Mouse (Mus musculus) CH12.LX (cell line): ENCODE results near the gene Uqcr11.

Experiments used
- CHD2 ChIP-seq: IDR thresholded peaks from 2 replicates; pipeline ENCODE4 v1.6.1; 2011; ENCODE audit warnings: low read length, improper control_type of control experiment
- CTCF ChIP-seq, 2 experiments: IDR thresholded peaks in 1 of 2; conservative IDR thresholded peaks in 1 of 2; 2 replicates each; pipeline ENCODE4 v1.5.1; 2011 to 2012; ENCODE audit warnings: low read depth in 2 of 2, low read length in 2 of 2, improper control_type of control experiment in 1 of 2, inconsistent platforms in 1 of 2, mild to moderate bottlenecking in 1 of 2, moderate library complexity in 1 of 2
- ELF1 ChIP-seq: IDR thresholded peaks from 2 replicates; pipeline ENCODE4 v1.6.1; 2014; ENCODE audit warnings: low read depth, mild to moderate bottlenecking, inconsistent platforms, low read length, improper control_type of control experiment
- EP300 ChIP-seq: IDR thresholded peaks from 2 replicates; pipeline ENCODE4 v1.6.1; 2011; ENCODE audit warnings: low read length, improper control_type of control experiment
- KAT2A ChIP-seq: IDR thresholded peaks from 2 replicates; pipeline ENCODE4 v1.6.1; 2012; ENCODE audit warnings: low read length, improper control_type of control experiment, inconsistent platforms; ENCODE audit not compliant: insufficient replicate concordance
- MAFK ChIP-seq: IDR thresholded peaks from 2 replicates; pipeline ENCODE4 v1.6.1; 2011; ENCODE audit warnings: low read length, improper control_type of control experiment; ENCODE audit not compliant: insufficient replicate concordance
- MAX ChIP-seq: IDR thresholded peaks from 2 replicates; pipeline ENCODE4 v1.6.1; 2011; ENCODE audit warnings: low read length, improper control_type of control experiment
- POLR2A ChIP-seq: IDR thresholded peaks from 2 replicates; pipeline ENCODE4 v1.6.1; 2011; ENCODE audit warnings: low read depth, mild to moderate bottlenecking, improper control_type of control experiment, low read length
- TCF12 ChIP-seq: IDR thresholded peaks from 2 replicates; pipeline ENCODE4 v1.6.1; 2014; ENCODE audit warnings: low read depth, mild to moderate bottlenecking, inconsistent platforms, low read length, improper control_type of control experiment
- USF2 ChIP-seq: conservative IDR thresholded peaks from 2 replicates; pipeline ENCODE4 v1.6.1; 2011; ENCODE audit warnings: low read depth, low read length, improper control_type of control experiment
- ZMIZ1 ChIP-seq: IDR thresholded peaks from 2 replicates; pipeline ENCODE4 v1.6.1; 2012; ENCODE audit warnings: low read depth, mild to moderate bottlenecking, inconsistent platforms, low read length, improper control_type of control experiment

DNA sequence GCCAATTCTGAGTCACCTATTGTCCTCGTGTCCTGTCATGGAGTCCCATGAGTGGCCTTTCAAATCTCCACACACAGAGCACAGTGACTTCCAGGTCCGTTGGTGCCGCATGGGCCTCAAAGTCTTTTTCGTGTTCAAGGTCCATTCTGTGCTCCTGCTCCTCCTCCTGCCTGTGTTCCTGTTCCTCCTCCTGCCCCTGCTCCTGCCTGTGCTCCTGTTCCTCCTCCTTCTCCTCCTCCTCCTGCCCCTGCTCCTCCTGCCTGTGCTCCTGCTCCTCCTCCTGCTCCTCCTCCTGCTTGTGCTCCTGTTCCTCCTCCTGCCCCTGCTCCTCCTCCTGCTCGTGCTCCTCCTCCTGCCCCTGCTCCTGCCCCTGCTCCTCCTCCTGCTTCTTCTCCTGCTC is 38.7 kb downstream of the Uqcr11 start:
- TF ChIP-seq ZMIZ1 (no peak), USF2 (no peak), CTCF (conservative IDR thresholded peaks at IDR 0.05 in 1 of 2, IDR thresholded peaks at IDR 0.05 in 1 of 2; ENCODE audit: low read depth in 2 of 2, low read length in 2 of 2) (no peak), EP300 (no peak), MAX (no peak), ELF1 (no peak), KAT2A (no peak), CHD2 (no peak), POLR2A (no peak), TCF12 (no peak), MAFK (no peak)
